Mouse (Mus musculus): Measurements from ENCODE around the gene Mrfap1. TPM values are rescaled to one million over a fixed set of nuclear protein-coding genes. Genes with fewer than 3 reads are reported as not detected.

Mrfap1 gene
- 427 and 473 TPM in 2 replicates for polyA plus RNA-seq (2015; fragmentation: Nextera tagmentation; extraction: Ambion mirVana)

DNA sequence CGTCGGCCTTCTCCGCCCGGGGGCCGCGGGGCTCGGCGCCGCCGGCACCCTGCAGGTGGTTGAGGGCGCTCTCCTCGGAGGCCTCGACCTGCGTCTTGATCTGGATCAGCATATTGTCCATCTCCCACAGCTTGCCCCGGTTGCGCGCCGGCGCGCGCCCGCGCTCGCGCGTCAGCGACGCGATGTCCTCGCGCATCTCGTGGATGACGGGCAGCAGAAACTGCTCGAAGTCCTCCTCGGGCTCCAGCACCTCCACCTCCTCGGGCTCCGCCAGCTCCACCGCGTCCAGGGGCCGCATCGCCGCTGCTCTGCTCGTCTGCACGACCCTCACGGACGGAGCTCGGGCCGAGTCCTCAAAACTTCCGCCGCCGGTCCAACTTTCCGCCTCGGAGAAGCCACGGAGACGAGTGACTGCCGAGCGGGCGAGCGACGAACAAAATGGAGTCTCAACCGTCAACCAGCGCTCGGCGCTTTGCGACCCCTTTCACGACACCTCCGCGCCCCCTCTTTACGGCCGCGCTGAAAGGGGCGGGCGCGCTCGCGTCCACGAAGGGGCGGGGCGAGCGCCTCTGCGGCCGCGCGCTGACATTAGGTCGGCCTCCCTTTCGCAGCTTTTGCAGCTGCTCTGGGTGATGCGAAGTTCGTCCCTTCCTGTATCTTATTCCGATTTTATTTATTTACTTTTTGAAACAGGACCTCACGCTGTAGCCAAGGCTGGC, at the start of gene Mrfap1:
Mrfap1 (minus strand) TSS at position 477 of the 719 bp plus-strand sequence.

GRCm38 (mm10) chr5:36829913-36830879, 33.6 kb upstream of the Mrfap1 start, which contains the start of gene Man2b2:
Gene Man2b2 (minus strand): TSS chr5:36830653.

DNA sequence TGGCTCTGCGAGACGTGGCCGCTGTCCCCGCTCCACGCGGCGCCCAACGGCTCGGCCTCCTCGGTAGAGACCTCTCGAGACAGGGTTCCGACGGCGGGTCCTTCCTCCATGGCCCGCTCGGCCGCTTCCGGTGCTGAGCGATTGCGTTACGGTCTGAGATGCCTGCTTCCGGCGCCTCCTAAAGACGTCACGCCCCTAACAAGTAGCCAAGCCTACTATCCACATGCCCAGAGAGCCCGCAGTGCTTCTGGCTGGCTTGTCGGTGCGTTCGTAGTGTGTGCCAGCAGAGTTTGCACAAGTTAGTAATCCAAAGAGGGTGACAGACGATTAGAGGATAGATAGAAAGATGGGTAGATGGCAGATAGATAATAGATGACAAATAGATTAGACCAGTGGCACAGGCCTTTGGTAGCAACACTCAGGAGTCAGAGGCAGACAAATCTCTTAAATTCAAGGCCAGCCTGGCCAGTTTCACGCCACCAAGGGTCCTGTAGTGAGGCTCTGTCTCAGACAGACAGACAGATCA, 48.0 kb downstream of the Mrfap1 start, which contains the start of gene Bloc1s4:
Bloc1s4 (minus strand) TSS at position 115 of the 526 bp plus-strand sequence.

Other genes with a start within 250 kb of the Mrfap1 start
- 36.7 and 43.2 TPM in 2 replicates for gene Tbc1d14, start 203.5 kb downstream of the Mrfap1 start, polyA plus RNA-seq (2015; fragmentation: Nextera tagmentation; extraction: Ambion mirVana)
- 20.4 and 20.7 TPM in 2 replicates for gene D5Ertd579e, start 100.7 kb downstream of the Mrfap1 start, polyA plus RNA-seq (2015; fragmentation: Nextera tagmentation; extraction: Ambion mirVana)
- 33.1 and 34.2 TPM in 2 replicates for gene Bloc1s4, start 48.1 kb downstream of the Mrfap1 start, polyA plus RNA-seq (2015; fragmentation: Nextera tagmentation; extraction: Ambion mirVana)
- 18.6 and 20.0 TPM in 2 replicates for gene Man2b2, start 33.9 kb upstream of the Mrfap1 start, polyA plus RNA-seq (2015; fragmentation: Nextera tagmentation; extraction: Ambion mirVana)
- 86.1 and 87.7 TPM in 2 replicates for gene Ppp2r2c, start 71.7 kb upstream of the Mrfap1 start, polyA plus RNA-seq (2015; fragmentation: Nextera tagmentation; extraction: Ambion mirVana)
- 10.5 and 12.6 TPM in 2 replicates for gene Wfs1, start 192.4 kb upstream of the Mrfap1 start, polyA plus RNA-seq (2015; fragmentation: Nextera tagmentation; extraction: Ambion mirVana)